ENCODE assay signal across 24 mouse cellular contexts in the genomic region with DNA sequence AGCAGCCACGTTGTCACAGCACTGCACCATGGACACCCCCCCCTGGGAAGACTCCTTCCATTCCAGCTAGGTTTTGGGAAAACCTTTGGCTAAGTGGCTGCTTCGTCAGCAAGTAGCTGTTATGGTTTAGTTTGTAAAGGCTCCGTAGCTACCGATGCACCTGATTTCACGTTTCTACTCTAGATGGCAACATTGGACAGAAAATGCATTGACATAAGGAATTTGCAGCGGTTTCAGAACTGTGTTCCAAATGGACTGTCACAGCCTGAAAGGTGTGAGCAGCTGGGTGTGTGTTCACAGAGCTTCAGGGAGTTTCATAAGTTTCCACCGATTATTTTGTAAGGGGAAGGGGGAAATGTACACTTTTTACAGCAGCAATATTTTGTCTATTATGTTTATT. TPM values are rescaled to one million over a fixed set of nuclear protein-coding genes. Genes with fewer than 3 reads are reported as not detected.
"Had no signal": no experiment of that assay in that cellular context is flagged by ENCODE, and none has a peak within 500 bp of the region (broad histone marks: within the 10 kb centered on the region; RNA-seq: fewer than 3 reads in every experiment).

No protein-coding gene starts in this region.

RNA-seq across cellular contexts. Expression of gene Olfr1122, which starts 9.0 kb away (rescaled TPM):
- total RNA-seq: layer of hippocampus, postnatal 10 days; layer of hippocampus, postnatal 36 days; liver, adult 2 months; megakaryocyte, adult 5-6 weeks had no signal
- polyA plus RNA-seq: kidney, adult 2 months; kidney, embryonic 14.5 days; kidney, postnatal 0 days; large intestine, adult 2 months; limb, embryonic 11.5 days; limb, embryonic 14.5 days; liver, adult 2 months; liver, embryonic 13.5 days; liver, embryonic 16.5 days; lung, adult 2 months; lung, postnatal 0 days; macrophage; midbrain, embryonic 12.5 days; midbrain, embryonic 16.5 days; neural tube, embryonic 11.5 days; neural tube, embryonic 14.5 days; stomach, embryonic 14.5 days; thymus, postnatal 0 days had no signal

RNA-seq across cellular contexts. Expression of gene Olfr1123, which starts 21.7 kb away (rescaled TPM):
- total RNA-seq: layer of hippocampus, adult 8-10 months; layer of hippocampus, postnatal 10 days; layer of hippocampus, postnatal 36 days; left cerebral cortex, adult 8-10 months; left cerebral cortex, postnatal 36 days; liver, adult 2 months; megakaryocyte, adult 5-6 weeks had no signal
- polyA plus RNA-seq: kidney, adult 2 months; kidney, embryonic 14.5 days; kidney, postnatal 0 days; large intestine, adult 2 months; limb, embryonic 11.5 days; limb, embryonic 14.5 days; liver, adult 2 months; liver, embryonic 13.5 days; liver, embryonic 16.5 days; lung, adult 2 months; lung, postnatal 0 days; macrophage; midbrain, embryonic 12.5 days; midbrain, embryonic 16.5 days; neural tube, embryonic 11.5 days; neural tube, embryonic 14.5 days; stomach, embryonic 14.5 days; thymus, postnatal 0 days had no signal

RNA-seq across cellular contexts. Expression of gene Olfr1121, which starts 25.0 kb away (rescaled TPM):
- total RNA-seq: layer of hippocampus, adult 8-10 months; layer of hippocampus, postnatal 10 days; layer of hippocampus, postnatal 36 days; left cerebral cortex, adult 8-10 months; left cerebral cortex, postnatal 36 days; liver, adult 2 months; megakaryocyte, adult 5-6 weeks had no signal
- polyA plus RNA-seq: kidney, adult 2 months; kidney, embryonic 14.5 days; kidney, postnatal 0 days; large intestine, adult 2 months; limb, embryonic 11.5 days; limb, embryonic 14.5 days; liver, adult 2 months; liver, embryonic 13.5 days; liver, embryonic 16.5 days; lung, adult 2 months; lung, postnatal 0 days; macrophage; midbrain, embryonic 12.5 days; midbrain, embryonic 16.5 days; neural tube, embryonic 11.5 days; neural tube, embryonic 14.5 days; stomach, embryonic 14.5 days; thymus, postnatal 0 days had no signal

RNA-seq across cellular contexts. Expression of gene Olfr1124, which starts 35.4 kb away (rescaled TPM):
- total RNA-seq: layer of hippocampus, adult 8-10 months; layer of hippocampus, postnatal 10 days; layer of hippocampus, postnatal 36 days; left cerebral cortex, adult 8-10 months; left cerebral cortex, postnatal 36 days; liver, adult 2 months; megakaryocyte, adult 5-6 weeks had no signal
- polyA plus RNA-seq: kidney, adult 2 months; kidney, embryonic 14.5 days; kidney, postnatal 0 days; large intestine, adult 2 months; limb, embryonic 11.5 days; limb, embryonic 14.5 days; liver, adult 2 months; liver, embryonic 13.5 days; liver, embryonic 16.5 days; lung, adult 2 months; lung, postnatal 0 days; macrophage; neural tube, embryonic 11.5 days; stomach, embryonic 14.5 days had no signal

RNA-seq across cellular contexts. Expression of gene Olfr1120, which starts 40.1 kb away (rescaled TPM):
- total RNA-seq: layer of hippocampus, adult 8-10 months; layer of hippocampus, postnatal 10 days; layer of hippocampus, postnatal 36 days; left cerebral cortex, adult 8-10 months; left cerebral cortex, postnatal 36 days; liver, adult 2 months; megakaryocyte, adult 5-6 weeks had no signal
- polyA plus RNA-seq: kidney, adult 2 months; kidney, embryonic 14.5 days; kidney, postnatal 0 days; large intestine, adult 2 months; limb, embryonic 11.5 days; limb, embryonic 14.5 days; liver, adult 2 months; liver, embryonic 13.5 days; liver, embryonic 16.5 days; lung, adult 2 months; lung, postnatal 0 days; macrophage; midbrain, embryonic 12.5 days; midbrain, embryonic 16.5 days; neural tube, embryonic 11.5 days; neural tube, embryonic 14.5 days; stomach, embryonic 14.5 days; thymus, postnatal 0 days had no signal
